Mouse (Mus musculus) ES-E14 (cell line): ENCODE measurements around the gene Cbfa2t3. TPM values are rescaled to one million over a fixed set of nuclear protein-coding genes. Genes with fewer than 3 reads are reported as not detected.
A peak's percentile ranks its signal among the peaks of the same experiment; 100 is the strongest.

ENCODE experiments used
- DNase-seq: peaks from one replicate; pipeline ENCODE4 v3.0.0-alpha.2; 2013; ENCODE audit warnings: low read depth, low spot score
- H3K27ac ChIP-seq: 2 replicates; pipeline ENCODE4 v1.5.1; 2012; ENCODE audit warnings: low read depth, mild to moderate bottlenecking, low read length, moderate library complexity, mixed read lengths; ENCODE audit not compliant: poor library complexity, insufficient read depth, severe bottlenecking
- H3K36me3 ChIP-seq: 2 replicates; pipeline ENCODE4 v1.6.1; 2012; ENCODE audit warnings: mild to moderate bottlenecking, low read length, moderate library complexity, mixed read lengths; ENCODE audit not compliant: control insufficient read depth, poor library complexity, insufficient read depth, severe bottlenecking
- H3K4me1 ChIP-seq, 2 experiments: fragments of 150-350 bp in 1 of 2; sonication (generic) in 1 of 2; 2 replicates each; pipeline ENCODE4 v1.6.1; 2012; ENCODE audit warnings: low read length in 2 of 2, mild to moderate bottlenecking in 1 of 2, mixed read lengths in 1 of 2; ENCODE audit not compliant: control insufficient read depth in 2 of 2, insufficient read depth in 2 of 2, poor library complexity in 1 of 2
- H3K4me3 ChIP-seq, 2 experiments: fragments of 150-350 bp in 1 of 2; sonication (generic) in 1 of 2; 2 replicates each; pipeline ENCODE4 v1.5.1; 2012; ENCODE audit warnings: low read length in 2 of 2, low read depth in 1 of 2, mild to moderate bottlenecking in 1 of 2, mixed read lengths in 1 of 2; ENCODE audit not compliant: insufficient read depth in 1 of 2, poor library complexity in 1 of 2, severe bottlenecking in 1 of 2
- H3K9ac ChIP-seq: 2 replicates; pipeline ENCODE4 v1.6.1; 2012; ENCODE audit warnings: low read depth, mild to moderate bottlenecking, low read length, mixed read lengths; ENCODE audit not compliant: poor library complexity, insufficient read depth, severe bottlenecking
- H3K9me3 ChIP-seq: fragments of 150-350 bp; sonication (generic); 2 replicates; pipeline ENCODE4 v1.6.1; 2012; ENCODE audit warnings: low read depth, mild to moderate bottlenecking, low read length; ENCODE audit not compliant: control insufficient read depth, insufficient read depth
- CHD2 ChIP-seq: IDR thresholded peaks from 2 replicates; pipeline ENCODE4 v1.6.1; 2014; ENCODE audit warnings: mild to moderate bottlenecking, low read depth, low read length, inconsistent platforms
- HCFC1 ChIP-seq: IDR thresholded peaks from 2 replicates; pipeline ENCODE4 v1.6.1; 2012; ENCODE audit warnings: low read length, inconsistent platforms, borderline replicate concordance; ENCODE audit not compliant: insufficient read depth
- MAFK ChIP-seq: IDR thresholded peaks from 2 replicates; pipeline ENCODE4 v1.6.1; 2014; ENCODE audit warnings: mild to moderate bottlenecking, low read depth, low read length, inconsistent platforms; ENCODE audit not compliant: insufficient read depth
- ZC3H11A ChIP-seq: IDR thresholded peaks from 2 replicates; pipeline ENCODE4 v1.6.1; 2012; ENCODE audit warnings: low read depth, mild to moderate bottlenecking, inconsistent platforms, low read length, borderline replicate concordance
- ZNF384 ChIP-seq: IDR thresholded peaks from 2 replicates; pipeline ENCODE4 v1.6.1; 2012; ENCODE audit warnings: low read depth, low read length, inconsistent platforms
- in situ Hi-C, 2 experiments: fragments of 600-800 bp; cut with MboI; formaldehyde crosslinking; loops; one replicate each; pipeline ENCODE4 v1.15.1; 2025; ENCODE audit warnings: low sequenced_read_pairs in 2 of 2, inconsistent platforms in 1 of 2; ENCODE audit not compliant: unreplicated experiment in 2 of 2
- total RNA-seq: library from RNA; depleted of rRNA; stranded (reverse); fragments of 300-350 nt; gene quantifications from 2 replicates; pipeline ENCODE4 v1.2.3, GENCODE M21; 2012

The Cbfa2t3 gene
- total RNA-seq, 1 experiment, result 0.36 TPM

DNA sequence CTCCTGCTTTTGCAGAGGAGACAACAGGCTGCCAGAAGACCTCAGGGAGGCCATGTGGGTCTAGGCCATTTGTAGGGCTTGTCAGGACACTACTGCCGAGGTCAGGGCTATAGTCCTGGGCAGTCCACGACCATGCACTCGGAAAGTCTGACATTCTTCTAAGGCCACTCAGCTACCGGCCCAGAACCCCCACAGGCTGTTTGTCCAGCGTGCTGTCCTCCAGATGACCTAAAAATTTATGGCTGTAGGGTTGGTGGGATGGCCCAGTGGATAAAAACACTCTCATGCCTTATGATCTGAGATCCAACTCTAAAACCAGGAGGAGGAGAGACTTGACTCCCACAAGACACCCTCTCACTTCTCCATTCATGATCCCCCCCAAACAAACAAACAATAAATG lies 35.2 kb downstream of the Cbfa2t3 start:
- Histone ChIP-seq H3K9me3 (no peaks in the 10 kb centered on the region), H3K27ac (no peak overlapping the region), H3K4me3 (no peak overlapping the region), H3K9ac (no peak overlapping the region), H3K36me3 (no peaks in the 10 kb centered on the region), H3K4me1 (no peaks in the 10 kb centered on the region)
- DNase-seq, result no peak
- TF ChIP-seq HCFC1, result no peak
- no peak for TF ChIP-seq CHD2
- TF ChIP-seq MAFK, result no peak
- no peak for TF ChIP-seq ZC3H11A
- no peak for TF ChIP-seq ZNF384
- in situ Hi-C loops, result no loop called here

DNA sequence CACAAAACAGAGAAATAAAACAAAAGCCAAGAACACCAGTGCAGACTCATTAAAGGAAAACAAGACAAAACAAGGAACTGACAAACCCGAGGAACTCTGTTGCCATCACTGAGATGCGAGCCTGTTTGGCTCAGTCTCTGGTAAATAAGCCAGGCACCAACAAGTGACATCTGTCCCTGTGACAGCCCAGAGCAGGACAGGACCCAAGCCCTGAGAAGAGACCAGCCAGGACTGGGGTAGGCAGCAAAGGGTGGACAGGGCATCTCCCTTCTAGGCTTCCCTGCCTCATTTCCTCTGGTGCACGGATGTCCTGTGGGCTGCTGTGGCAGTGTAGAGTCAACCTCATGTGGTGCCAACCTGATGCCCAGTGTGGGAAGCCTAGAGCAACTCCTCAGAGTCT lies 35.8 kb downstream of the Cbfa2t3 start:
- no peak for TF ChIP-seq ZC3H11A
- no peak for TF ChIP-seq CHD2
- TF ChIP-seq HCFC1, result no peak
- TF ChIP-seq ZNF384, result no peak
- no peak for TF ChIP-seq MAFK
- no peak for DNase-seq
- H3K9me3 ChIP-seq, result no peaks in the 10 kb centered on the region
- no peak overlapping the region for H3K9ac ChIP-seq
- H3K27ac ChIP-seq, result no peak overlapping the region
- in situ Hi-C loops, result no loop called here
- H3K4me1 ChIP-seq, result no peaks in the 10 kb centered on the region
- no peaks in the 10 kb centered on the region for H3K36me3 ChIP-seq
- no peak overlapping the region for H3K4me3 ChIP-seq

GRCm38 (mm10) chr8:122661894-122662293 lies 37.0 kb downstream of the Cbfa2t3 start:
- in situ Hi-C loops, result no loop called here
- DNase-seq, result no peak
- Histone ChIP-seq H3K9ac (no peak overlapping the region), H3K36me3 (no peaks in the 10 kb centered on the region), H3K4me3 (no peak overlapping the region), H3K9me3 (no peaks in the 10 kb centered on the region), H3K27ac (no peak overlapping the region), H3K4me1 (no peaks in the 10 kb centered on the region)
- no peak for TF ChIP-seq HCFC1
- TF ChIP-seq MAFK, result no peak
- TF ChIP-seq CHD2, result no peak
- no peak for TF ChIP-seq ZC3H11A

GRCm38 (mm10) chr8:122661138-122661537 lies 37.8 kb downstream of the Cbfa2t3 start:
- H3K36me3 ChIP-seq, result no peaks in the 10 kb centered on the region
- DNase-seq, result no peak
- in situ Hi-C loops, result no loop called here
- H3K27ac ChIP-seq, result no peak overlapping the region
- no peak overlapping the region for H3K9ac ChIP-seq
- TF ChIP-seq ZC3H11A (no peak), HCFC1 (no peak), ZNF384 (no peak), CHD2 (no peak), MAFK (no peak)
- no peaks in the 10 kb centered on the region for H3K4me1 ChIP-seq
- no peak overlapping the region for H3K4me3 ChIP-seq
- no peaks in the 10 kb centered on the region for H3K9me3 ChIP-seq

DNA sequence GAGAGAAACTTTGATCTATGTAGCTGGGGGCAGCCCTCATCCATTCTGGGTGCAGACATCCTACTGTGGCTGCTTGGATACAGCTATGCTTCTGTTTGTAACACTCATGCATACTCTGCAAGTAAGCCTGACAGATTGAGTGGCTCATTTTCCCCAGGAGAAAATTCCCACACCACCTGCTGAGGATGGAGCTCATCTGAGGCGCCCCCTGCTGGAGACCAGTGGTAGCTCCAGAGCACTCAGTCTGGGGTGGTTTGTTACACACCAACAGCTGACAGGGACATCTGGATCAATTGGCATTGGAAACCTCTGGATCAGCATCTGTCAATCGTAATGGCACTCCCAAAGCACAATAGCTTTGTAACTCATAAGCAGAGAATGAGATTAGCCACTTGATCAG lies 38.9 kb downstream of the Cbfa2t3 start:
- in situ Hi-C loops, result no loop called here
- Histone ChIP-seq H3K27ac (no peak overlapping the region), H3K9me3 (no peaks in the 10 kb centered on the region), H3K9ac (no peak overlapping the region), H3K4me1 (no peaks in the 10 kb centered on the region), H3K4me3 (no peak overlapping the region), H3K36me3 (no peaks in the 10 kb centered on the region)
- peak; percentile 19; the same call in 1 of the 2 replicates for TF ChIP-seq ZC3H11A
- no peak for TF ChIP-seq MAFK
- TF ChIP-seq CHD2, result no peak
- no peak for DNase-seq
